Mouse (Mus musculus) embryonic facial prominence, embryonic 13.5 days (tissue): ENCODE data around the gene Amdhd2. TPM values are rescaled to one million over a fixed set of nuclear protein-coding genes. Genes with fewer than 3 reads are reported as not detected.
"Not testable (repeated sequence)": the region's sequence is repeated elsewhere in the genome, so short reads cannot be mapped to it uniquely, and the experiment has no call there.

Source experiments
- ATAC-seq: fragments of 200-750 bp; cut with Nextera tagmentation; 2 replicates; pipeline ENCODE4 v1.8.0; 2017; ENCODE audit warnings: low read depth; ENCODE audit not compliant: insufficient number of reproducible peaks, insufficient read depth, low FRiP score, low TSS enrichment
- H3K27ac ChIP-seq: fragments of 300-500 bp; sonication (generic); 2 replicates; pipeline ENCODE4 v1.5.1; 2015; ENCODE audit warnings: moderate library complexity, mild to moderate bottlenecking, inconsistent platforms
- H3K27me3 ChIP-seq: fragments of 300-500 bp; sonication (generic); 2 replicates; pipeline ENCODE4 v1.6.1; 2015; ENCODE audit warnings: mild to moderate bottlenecking, inconsistent platforms
- H3K36me3 ChIP-seq: fragments of 300-500 bp; sonication (generic); 2 replicates; pipeline ENCODE4 v1.6.1; 2015; ENCODE audit warnings: mild to moderate bottlenecking, inconsistent platforms
- H3K4me1 ChIP-seq: fragments of 300-500 bp; sonication (generic); 2 replicates; pipeline ENCODE4 v1.6.1; 2015; ENCODE audit warnings: inconsistent platforms
- H3K4me2 ChIP-seq: fragments of 300-500 bp; sonication (generic); 2 replicates; pipeline ENCODE4 v1.6.1; 2015; ENCODE audit warnings: moderate library complexity, mild to moderate bottlenecking, inconsistent platforms
- H3K4me3 ChIP-seq: fragments of 300-500 bp; sonication (generic); 2 replicates; pipeline ENCODE4 v1.5.1; 2015; ENCODE audit warnings: mild to moderate bottlenecking, inconsistent platforms
- H3K9ac ChIP-seq: fragments of 300-500 bp; sonication (generic); 2 replicates; pipeline ENCODE4 v1.6.1; 2015; ENCODE audit warnings: mild to moderate bottlenecking, inconsistent platforms
- H3K9me3 ChIP-seq: fragments of 300-500 bp; sonication (generic); 2 replicates; pipeline ENCODE4 v1.6.1; 2016; ENCODE audit warnings: inconsistent platforms
- WGBS: fragments of 180-500 bp; shearing (Covaris S2); methylation state at CpG from one replicate; pipeline ENCODE4 v1.1.7; 2015; ENCODE audit warnings: mixed read lengths; 5-methylcytosine and 5-hydroxymethylcytosine counted together
- polyA plus RNA-seq: library from polyadenylated mRNA; unstranded; fragments of >200 nt; fragmentation: Nextera tagmentation; extraction: Ambion mirVana; gene quantifications from 2 replicates; pipeline ENCODE4 v1.2.1, GENCODE M21; 2015

The Amdhd2 gene
- polyA plus RNA-seq, 1 experiment from 2014 or later = 41.4 TPM

DNA sequence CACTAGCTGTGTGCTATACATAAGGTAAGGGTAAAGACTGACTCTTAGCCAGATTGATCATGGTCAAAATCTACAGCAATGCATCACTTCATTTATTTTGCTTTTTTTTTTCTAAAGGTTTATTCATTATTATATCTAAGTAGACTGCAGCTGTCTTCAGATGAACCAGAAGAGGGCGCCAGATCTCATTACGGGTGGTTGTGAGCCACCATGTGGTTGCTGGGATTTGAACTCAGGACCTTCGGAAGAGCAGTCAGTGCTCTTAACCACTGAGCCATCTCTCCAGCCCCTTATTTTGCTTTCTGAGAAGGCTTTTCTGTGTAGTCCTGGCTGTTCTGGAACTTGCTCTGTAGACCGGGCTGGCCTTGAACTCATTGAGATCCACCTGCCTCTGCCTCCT lies 30.6 kb downstream of the Amdhd2 start:
- H3K36me3 ChIP-seq, ATAC-seq, H3K9ac ChIP-seq, H3K4me3 ChIP-seq, H3K27ac ChIP-seq, H3K27me3 ChIP-seq, H3K9me3 ChIP-seq, H3K4me2 ChIP-seq: not testable (repeated sequence)
- WGBS = 86% methylated on average over 4 of the region's 4 CpGs
- peaks cover 19% of the 10 kb centered on the region for H3K4me1 ChIP-seq

DNA sequence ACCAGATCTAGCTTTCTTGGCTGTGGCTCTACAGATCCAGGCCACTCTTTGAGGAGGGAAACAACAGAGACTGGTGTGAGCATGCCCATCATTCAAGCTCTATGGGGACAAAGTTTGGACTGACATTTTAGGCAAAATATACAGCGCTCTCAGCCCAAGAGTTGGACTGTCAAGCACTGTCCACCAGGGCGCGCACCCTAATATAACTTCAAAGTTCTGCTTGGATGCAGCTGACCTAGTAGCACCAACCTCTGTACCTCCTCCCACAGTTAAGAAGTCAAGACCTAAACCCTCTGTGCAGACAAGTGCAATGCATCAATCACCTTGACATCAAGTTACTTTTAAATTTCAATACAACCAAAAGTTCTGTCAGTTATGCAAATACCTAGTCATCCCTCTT lies 32.0 kb downstream of the Amdhd2 start:
- no peak for ATAC-seq
- no peak overlapping the region for H3K4me3 ChIP-seq
- H3K4me2 ChIP-seq = no peak overlapping the region
- H3K27me3 ChIP-seq = no peaks in the 10 kb centered on the region
- WGBS = 92% methylated on average over 3 of the region's 3 CpGs
- H3K27ac ChIP-seq = no peak overlapping the region
- H3K4me1 ChIP-seq = peaks cover 11% of the 10 kb centered on the region
- no peak overlapping the region for H3K9ac ChIP-seq
- H3K9me3 ChIP-seq = no peaks in the 10 kb centered on the region
- H3K36me3 ChIP-seq = no peaks in the 10 kb centered on the region

DNA sequence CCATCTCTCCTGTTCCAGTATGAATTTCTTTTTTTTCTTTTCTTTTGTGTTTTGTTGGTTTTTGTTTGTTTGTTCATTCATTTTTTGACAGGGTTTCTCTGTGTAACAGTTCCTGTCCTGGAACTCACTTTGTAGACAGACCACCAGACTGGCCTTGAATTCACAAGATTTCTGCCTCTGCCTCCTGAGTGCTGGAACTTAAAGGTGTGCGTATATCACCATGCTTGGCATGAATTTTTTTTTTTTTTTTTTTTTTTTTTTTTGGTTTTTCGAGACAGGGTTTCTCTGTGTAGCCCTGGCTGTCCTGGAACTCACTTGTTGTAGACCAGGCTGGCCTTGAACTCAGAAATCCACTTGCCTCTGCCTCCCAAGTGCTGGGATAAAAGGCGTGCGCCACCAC lies 34.3 kb downstream of the Amdhd2 start:
- ATAC-seq, H3K27me3 ChIP-seq, H3K36me3 ChIP-seq, H3K9ac ChIP-seq, H3K27ac ChIP-seq, H3K4me3 ChIP-seq, H3K9me3 ChIP-seq, H3K4me2 ChIP-seq: not testable (repeated sequence)
- peaks cover 11% of the 10 kb centered on the region for H3K4me1 ChIP-seq
- WGBS = 93% methylated on average over 4 of the region's 4 CpGs

DNA sequence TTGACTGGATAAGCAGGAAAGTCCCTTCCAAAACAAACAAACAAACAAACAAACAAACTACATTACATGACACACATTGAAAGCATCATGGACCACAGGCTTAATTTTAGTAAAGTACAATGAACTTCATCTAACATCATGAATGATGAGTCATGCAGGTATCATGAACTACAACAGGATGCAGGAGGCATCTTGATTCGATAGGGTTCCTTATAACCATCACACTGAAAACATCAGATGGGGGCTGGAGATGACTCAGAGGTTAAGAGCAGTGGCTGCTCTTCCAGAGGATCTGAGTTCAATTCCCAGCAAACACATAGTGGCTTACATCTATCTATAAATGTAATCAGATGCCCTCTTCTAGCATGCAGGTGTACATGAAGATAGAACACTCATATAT lies 36.0 kb downstream of the Amdhd2 start:
- no peak overlapping the region for H3K9ac ChIP-seq
- no peak overlapping the region for H3K4me2 ChIP-seq
- 90% methylated on average over 1 of the region's 1 CpGs for WGBS
- no peaks in the 10 kb centered on the region for H3K27me3 ChIP-seq
- no peak overlapping the region for H3K4me3 ChIP-seq
- H3K36me3 ChIP-seq = no peaks in the 10 kb centered on the region
- H3K27ac ChIP-seq = no peak overlapping the region
- no peak for ATAC-seq
- H3K9me3 ChIP-seq = no peaks in the 10 kb centered on the region
- peaks cover 11% of the 10 kb centered on the region for H3K4me1 ChIP-seq

DNA sequence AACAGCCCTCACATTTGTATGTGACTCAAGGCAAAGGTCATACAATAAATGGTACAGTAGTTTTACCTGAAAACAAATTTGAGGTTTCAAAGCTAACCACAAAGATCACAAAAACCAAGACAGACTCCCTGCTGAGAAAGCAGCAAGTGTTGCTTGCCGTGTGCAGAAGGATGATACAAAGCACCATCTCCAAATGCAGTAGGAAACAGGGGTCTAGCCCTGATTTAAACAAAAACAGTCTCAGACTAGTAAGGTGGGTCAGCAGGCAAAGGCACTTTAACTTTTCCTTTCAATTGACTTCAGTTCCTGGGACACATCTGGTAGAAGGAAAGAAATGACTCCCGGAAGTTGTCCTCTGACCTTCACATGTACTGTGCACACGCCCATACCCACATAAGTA lies 36.8 kb downstream of the Amdhd2 start:
- no peaks in the 10 kb centered on the region for H3K27me3 ChIP-seq
- no peaks in the 10 kb centered on the region for H3K36me3 ChIP-seq
- H3K27ac ChIP-seq = no peak overlapping the region
- WGBS = 75% methylated on average over 3 of the region's 3 CpGs
- H3K9me3 ChIP-seq = no peaks in the 10 kb centered on the region
- no peak for ATAC-seq
- H3K9ac ChIP-seq = no peak overlapping the region
- H3K4me3 ChIP-seq = no peak overlapping the region
- no peak overlapping the region for H3K4me2 ChIP-seq
- peaks cover 11% of the 10 kb centered on the region for H3K4me1 ChIP-seq

DNA sequence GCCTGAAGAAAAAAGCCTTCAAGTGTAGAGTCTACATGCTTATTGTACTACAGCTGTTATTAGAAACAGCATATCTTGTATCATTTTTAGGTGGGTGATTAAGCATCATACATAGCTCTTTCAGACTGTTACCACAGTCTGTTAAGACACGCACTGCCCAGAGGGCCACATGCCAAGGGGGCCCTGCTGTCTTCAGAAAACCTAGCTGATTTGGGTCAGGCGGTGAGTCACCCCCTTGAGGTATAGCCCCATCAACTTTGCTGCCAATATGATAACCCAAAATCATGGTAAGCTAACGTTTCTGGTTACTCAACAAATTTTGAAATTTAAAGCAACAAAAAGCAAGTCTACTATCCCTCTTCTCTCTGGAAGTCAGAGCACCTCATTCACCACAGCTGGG lies 44.1 kb downstream of the Amdhd2 start:
- Histone ChIP-seq H3K9ac (no peak overlapping the region), H3K4me1 (peaks cover 20% of the 10 kb centered on the region), H3K27me3 (no peaks in the 10 kb centered on the region), H3K36me3 (no peaks in the 10 kb centered on the region; the same call in 1 of the 2 replicates), H3K9me3 (no peaks in the 10 kb centered on the region), H3K4me2 (no peak overlapping the region), H3K27ac (no peak overlapping the region), H3K4me3 (no peak overlapping the region)
- ATAC-seq = no peak
- WGBS = 71% methylated on average over 3 of the region's 3 CpGs

DNA sequence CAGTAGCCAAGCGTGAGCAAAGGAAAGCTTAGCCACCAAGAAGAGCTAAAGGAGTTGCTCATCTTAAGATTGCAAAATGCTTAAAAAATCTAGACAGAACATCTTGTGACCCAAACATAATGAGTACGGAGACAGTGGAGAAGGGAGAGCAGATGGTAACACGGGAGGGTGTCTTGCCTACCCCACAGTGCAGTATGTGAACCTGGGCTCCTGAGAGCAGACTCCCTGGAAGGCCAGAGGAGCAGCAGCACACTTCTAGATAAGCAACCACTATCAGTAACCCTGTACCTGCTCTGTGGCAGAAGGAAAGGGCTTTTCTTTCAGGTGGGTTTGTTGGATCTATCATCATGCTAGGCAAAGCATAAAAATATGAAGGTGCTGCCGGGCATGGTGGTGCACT lies 50.5 kb downstream of the Amdhd2 start:
- Histone ChIP-seq H3K27ac (no peak overlapping the region), H3K9me3 (no peaks in the 10 kb centered on the region), H3K9ac (no peak overlapping the region), H3K27me3 (no peaks in the 10 kb centered on the region), H3K4me1 (peaks cover 20% of the 10 kb centered on the region), H3K4me2 (no peak overlapping the region), H3K4me3 (no peak overlapping the region), H3K36me3 (peaks cover 20% of the 10 kb centered on the region)
- WGBS = 89% methylated on average over 4 of the region's 4 CpGs
- ATAC-seq = no peak

DNA sequence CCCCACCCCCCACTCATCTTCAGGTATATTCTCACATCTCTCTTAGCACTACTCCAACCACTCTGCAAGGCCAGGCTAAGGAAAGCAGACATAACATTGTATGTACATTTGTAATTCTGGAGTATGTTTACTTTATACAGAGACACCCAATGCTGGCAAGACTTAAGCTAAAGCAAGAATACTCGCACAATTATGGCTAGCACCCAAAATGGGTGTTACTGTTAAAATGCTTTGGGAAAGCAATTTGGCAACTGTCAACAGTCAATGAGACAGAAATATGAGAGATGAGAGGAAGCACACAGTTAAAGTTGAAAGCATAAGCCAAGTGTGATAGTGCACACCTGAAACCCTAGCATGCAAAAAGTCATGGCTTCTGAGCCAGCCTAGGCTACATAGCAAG lies 52.3 kb downstream of the Amdhd2 start:
- H3K4me3 ChIP-seq = no peak overlapping the region
- no peak overlapping the region for H3K9ac ChIP-seq
- H3K4me1 ChIP-seq = peaks cover 7% of the 10 kb centered on the region
- H3K9me3 ChIP-seq = no peaks in the 10 kb centered on the region
- no peak overlapping the region for H3K27ac ChIP-seq
- ATAC-seq = no peak
- no peak overlapping the region for H3K4me2 ChIP-seq
- no peaks in the 10 kb centered on the region for H3K27me3 ChIP-seq
- WGBS = 95% methylated on average over 1 of the region's 1 CpGs
- peaks cover 31% of the 10 kb centered on the region for H3K36me3 ChIP-seq

DNA sequence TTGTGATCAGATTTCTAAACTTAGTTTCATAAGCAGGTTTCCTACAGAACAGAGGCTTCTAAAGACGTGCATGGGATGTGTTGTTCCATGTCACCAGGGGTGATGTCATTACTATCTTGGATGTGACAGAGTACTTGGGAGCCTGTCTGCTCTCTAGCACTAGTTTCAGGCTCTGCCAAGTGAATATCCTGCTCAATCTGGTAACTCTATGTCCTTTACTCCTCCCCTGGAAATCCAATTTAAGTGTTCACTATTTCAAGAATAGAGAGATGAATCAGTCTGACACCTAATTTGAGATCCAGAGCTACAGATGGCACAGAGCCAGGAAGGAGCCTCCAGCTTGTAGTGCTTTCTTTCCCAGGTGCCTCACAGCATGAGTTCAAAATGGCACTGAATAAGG lies 54.7 kb downstream of the Amdhd2 start:
- no peaks in the 10 kb centered on the region for H3K9me3 ChIP-seq
- 74% methylated on average over 1 of the region's 1 CpGs for WGBS
- H3K4me3 ChIP-seq = no peak overlapping the region
- no peaks in the 10 kb centered on the region for H3K4me1 ChIP-seq
- ATAC-seq = no peak
- H3K27me3 ChIP-seq = no peaks in the 10 kb centered on the region
- no peak overlapping the region for H3K4me2 ChIP-seq
- no peak overlapping the region for H3K27ac ChIP-seq
- peaks cover 52% of the 10 kb centered on the region for H3K36me3 ChIP-seq
- H3K9ac ChIP-seq = no peak overlapping the region

Other genes starting within 250 kb of the Amdhd2 start
- not detected in 2 replicates for gene Dcpp3, start 246.3 kb downstream of the Amdhd2 start, polyA plus RNA-seq
- gene Sbp, start 222.1 kb downstream of the Amdhd2 start, polyA plus RNA-seq = not detected in 2 replicates
- not detected in 2 replicates for gene Sbpl, start 208.5 kb downstream of the Amdhd2 start, polyA plus RNA-seq
- gene Prss30, start 183.2 kb downstream of the Amdhd2 start, polyA plus RNA-seq = 0.18 TPM in 1 of 2 replicates, not detected in the other
- gene Prss22, start 165.7 kb downstream of the Amdhd2 start, polyA plus RNA-seq = 2.2 and 2.5 TPM in 2 replicates
- gene Prss27, start 125.6 kb downstream of the Amdhd2 start, polyA plus RNA-seq = 0.28 and 0.38 TPM in 2 replicates
- 69.1 and 78.9 TPM in 2 replicates for gene Kctd5, start 90.3 kb downstream of the Amdhd2 start, polyA plus RNA-seq
- gene Pdpk1, start 12.8 kb downstream of the Amdhd2 start, polyA plus RNA-seq = 35.8 and 37.8 TPM in 2 replicates
- 420 and 448 TPM in 2 replicates for gene Atp6v0c, start 5.9 kb upstream of the Amdhd2 start, polyA plus RNA-seq
- 10.2 and 10.3 TPM in 2 replicates for gene Tbc1d24, start 41.8 kb upstream of the Amdhd2 start, polyA plus RNA-seq
- 13.0 and 14.0 TPM in 2 replicates for gene Ntn3, start 45.8 kb upstream of the Amdhd2 start, polyA plus RNA-seq
- gene Tedc2, start 57.1 kb upstream of the Amdhd2 start, polyA plus RNA-seq = 15.7 and 16.3 TPM in 2 replicates
- gene Ccnf, start 87.7 kb upstream of the Amdhd2 start, polyA plus RNA-seq = 61.9 and 63.1 TPM in 2 replicates
- gene Abca17, start 187.3 kb upstream of the Amdhd2 start, polyA plus RNA-seq = not detected in 2 replicates
- gene Abca3, start 188.2 kb upstream of the Amdhd2 start, polyA plus RNA-seq = 5.3 and 6.5 TPM in 2 replicates